Mouse (Mus musculus) lung, embryonic 15.5 days (tissue): ENCODE measurements around the gene Prkar1b. TPM values are rescaled to one million over a fixed set of nuclear protein-coding genes. Genes with fewer than 3 reads are reported as not detected.

Experiments
- ATAC-seq: fragments of 200-750 bp; cut with Nextera tagmentation; 2 replicates; pipeline ENCODE4 v1.8.0; 2017; ENCODE audit warnings: moderate number of reproducible peaks, borderline replicate concordance; ENCODE audit not compliant: low FRiP score, low TSS enrichment; ENCODE audit errors: extremely low read depth
- H3K27ac ChIP-seq: fragments of 300-500 bp; sonication (generic); 2 replicates; pipeline ENCODE4 v1.5.1; 2015; ENCODE audit warnings: moderate library complexity, mild to moderate bottlenecking, inconsistent platforms
- H3K27me3 ChIP-seq: fragments of 300-500 bp; sonication (generic); 2 replicates; pipeline ENCODE4 v1.6.1; 2015; ENCODE audit warnings: inconsistent platforms
- H3K36me3 ChIP-seq: fragments of 300-500 bp; sonication (generic); 2 replicates; pipeline ENCODE4 v1.6.1; 2015; ENCODE audit warnings: inconsistent platforms
- H3K4me1 ChIP-seq: fragments of 300-500 bp; sonication (generic); 2 replicates; pipeline ENCODE4 v1.6.1; 2015; ENCODE audit warnings: inconsistent platforms
- H3K4me2 ChIP-seq: fragments of 300-500 bp; sonication (generic); 2 replicates; pipeline ENCODE4 v1.6.1; 2015; ENCODE audit warnings: inconsistent platforms, mild to moderate bottlenecking, moderate library complexity
- H3K4me3 ChIP-seq: fragments of 300-500 bp; sonication (generic); 2 replicates; pipeline ENCODE4 v1.5.1; 2015; ENCODE audit warnings: mild to moderate bottlenecking, inconsistent platforms
- H3K9ac ChIP-seq: fragments of 300-500 bp; sonication (generic); 2 replicates; pipeline ENCODE4 v1.6.1; 2015; ENCODE audit warnings: inconsistent platforms
- H3K9me3 ChIP-seq: fragments of 300-500 bp; sonication (generic); 2 replicates; pipeline ENCODE4 v1.6.1; 2016; ENCODE audit warnings: inconsistent platforms
- WGBS: fragments of 180-500 bp; shearing (Covaris S2); methylation state at CpG from one replicate; pipeline ENCODE4 v1.1.7; 2015; 5-methylcytosine and 5-hydroxymethylcytosine counted together
- polyA plus RNA-seq: library from polyadenylated mRNA; unstranded; fragments of >200 nt; fragmentation: Nextera tagmentation; extraction: Ambion mirVana; gene quantifications from 2 replicates; pipeline ENCODE4 v1.2.1, GENCODE M21; 2015

Prkar1b gene
- polyA plus RNA-seq, 1 experiment from 2014 or later: 16.9 TPM

DNA sequence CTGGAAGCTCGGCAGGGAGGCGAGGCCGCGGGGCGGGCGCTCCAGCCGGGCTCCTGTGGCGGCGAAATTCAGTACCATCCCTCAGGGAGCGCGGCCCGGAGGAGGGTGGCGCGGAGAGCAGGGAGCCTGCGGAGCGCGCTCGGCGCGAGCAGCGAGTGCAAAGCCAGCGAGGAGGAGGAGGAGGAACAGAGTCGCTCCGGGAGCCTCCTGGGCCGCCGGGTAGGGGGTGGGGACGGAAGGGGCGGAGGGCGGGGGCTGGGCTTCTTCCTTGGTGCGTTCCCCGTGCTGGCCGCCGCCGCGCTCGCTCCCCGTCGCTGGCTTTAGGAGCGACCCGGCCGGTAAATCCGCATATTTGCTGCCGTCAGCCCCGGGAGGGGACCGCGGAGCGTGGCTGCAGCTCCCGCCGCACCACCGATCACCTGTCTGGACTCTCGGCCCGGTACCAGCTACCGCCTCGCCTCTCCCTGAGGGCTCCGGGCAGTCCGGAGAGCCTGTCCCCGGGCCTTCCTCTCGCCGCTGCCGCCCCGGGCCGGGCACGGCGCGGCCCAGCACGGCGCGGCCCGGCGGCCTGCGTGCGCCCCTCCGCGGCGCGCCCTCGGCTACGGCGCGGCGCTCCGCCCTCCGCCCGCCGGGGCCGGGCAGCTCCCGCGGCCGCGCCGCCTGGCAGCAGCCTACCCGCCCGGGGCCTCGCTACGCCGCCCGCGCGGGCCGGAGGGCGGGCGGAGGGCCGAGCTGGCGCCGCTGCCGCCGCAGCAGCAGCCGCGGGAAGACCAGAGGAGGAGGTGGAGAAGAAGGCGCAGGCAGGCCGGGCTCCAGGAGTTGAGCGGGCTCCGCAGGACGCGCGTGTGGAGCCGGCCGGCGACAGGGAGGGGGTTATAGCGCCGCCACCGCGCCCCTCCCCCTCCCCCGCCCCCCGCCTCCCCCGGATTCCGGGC is 154.7 kb downstream of the Prkar1b start:
- Histone ChIP-seq H3K27ac (peak overlapping the region; percentile 96), H3K9me3 (no peaks in the 10 kb centered on the region), H3K36me3 (no peaks in the 10 kb centered on the region), H3K4me3 (peak overlapping the region; percentile 85), H3K4me2 (peak overlapping the region; percentile 95), H3K9ac (peak overlapping the region; percentile 76), H3K27me3 (peaks cover 73% of the 10 kb centered on the region), H3K4me1 (peaks cover 79% of the 10 kb centered on the region)
- WGBS: under 1% methylated on average over 74 of the region's 127 CpGs
- peak; percentile 66 for ATAC-seq

DNA sequence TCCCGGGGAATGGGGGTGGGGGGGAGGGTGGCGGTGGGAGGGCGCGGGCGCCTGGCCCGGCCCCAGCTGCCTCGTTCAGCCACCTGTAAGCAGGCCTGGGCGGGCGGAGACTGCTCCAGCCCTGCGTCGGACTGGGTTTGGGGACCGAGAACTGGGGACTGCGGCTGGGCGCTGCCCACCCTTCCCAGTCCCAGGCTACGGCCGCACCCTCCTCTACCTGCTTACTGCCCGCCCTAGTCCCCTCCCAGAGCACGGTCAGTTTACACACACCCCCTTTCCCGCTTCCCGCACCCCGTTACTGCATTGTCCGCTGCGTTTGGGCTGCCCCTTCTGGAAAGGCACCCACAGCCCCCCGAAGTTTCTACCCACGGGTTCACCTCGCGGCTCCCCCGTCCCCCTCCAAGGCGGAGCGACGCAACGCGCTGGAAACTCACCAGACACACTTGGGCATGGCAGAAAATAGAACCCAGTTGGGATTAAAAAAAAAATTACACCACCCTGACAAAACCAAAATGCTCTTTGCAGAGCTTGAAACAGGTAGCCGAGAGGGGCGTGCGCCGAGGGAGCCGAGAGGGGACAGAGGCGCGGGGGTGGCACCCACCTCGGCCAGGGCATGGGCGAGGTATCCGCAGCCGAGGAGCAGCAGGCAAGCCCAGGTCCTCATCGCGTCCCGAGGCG is 155.6 kb downstream of the Prkar1b start:
- Histone ChIP-seq H3K4me3 (peak overlapping the region; percentile 85), H3K4me2 (peak overlapping the region; percentile 95), H3K36me3 (no peaks in the 10 kb centered on the region), H3K27ac (peak overlapping the region; percentile 96), H3K9me3 (no peaks in the 10 kb centered on the region), H3K4me1 (peaks cover 86% of the 10 kb centered on the region), H3K9ac (peak overlapping the region; percentile 76), H3K27me3 (peaks cover 65% of the 10 kb centered on the region)
- ATAC-seq: 0 out of 2 replicates have a peak, but pooled peaks have one; percentile 8
- WGBS: under 1% methylated on average over 48 of the region's 48 CpGs

DNA sequence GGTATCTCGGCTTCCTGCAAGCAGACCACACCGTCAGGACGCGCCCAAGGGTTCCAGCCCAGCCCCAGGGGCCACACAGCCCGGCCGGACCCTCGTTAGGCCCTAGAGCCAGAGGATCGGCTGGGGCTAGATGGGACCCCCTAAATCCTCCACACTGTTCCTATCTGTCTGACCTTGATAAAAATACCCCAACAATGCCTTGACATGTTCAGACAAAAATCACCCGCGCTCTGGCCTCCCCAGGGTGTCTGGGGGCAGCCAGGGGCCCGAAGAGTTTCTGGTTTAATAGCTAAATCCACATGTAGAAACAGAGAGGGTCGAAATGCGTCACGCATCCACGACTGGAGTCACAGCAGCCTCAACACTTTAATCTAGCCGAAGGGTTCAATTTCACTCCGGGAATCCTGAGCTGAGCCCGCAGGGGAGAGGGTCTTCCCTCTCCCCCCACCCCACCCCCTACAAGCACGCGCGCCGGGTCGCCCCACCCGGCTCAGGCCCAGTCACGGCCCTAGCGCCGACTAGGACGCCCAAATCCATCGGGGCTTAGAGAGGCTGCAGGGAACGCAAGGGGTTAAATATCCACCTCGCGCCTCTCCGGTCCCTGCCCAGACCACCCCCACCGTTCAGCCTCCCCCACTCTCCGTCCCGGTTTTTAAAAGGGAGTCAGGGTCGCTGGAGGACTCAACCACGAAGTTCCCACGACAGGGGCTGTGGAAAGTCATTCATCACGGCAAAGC is 156.3 kb downstream of the Prkar1b start:
- H3K27me3 ChIP-seq: peaks cover 58% of the 10 kb centered on the region
- ATAC-seq: no peak

DNA sequence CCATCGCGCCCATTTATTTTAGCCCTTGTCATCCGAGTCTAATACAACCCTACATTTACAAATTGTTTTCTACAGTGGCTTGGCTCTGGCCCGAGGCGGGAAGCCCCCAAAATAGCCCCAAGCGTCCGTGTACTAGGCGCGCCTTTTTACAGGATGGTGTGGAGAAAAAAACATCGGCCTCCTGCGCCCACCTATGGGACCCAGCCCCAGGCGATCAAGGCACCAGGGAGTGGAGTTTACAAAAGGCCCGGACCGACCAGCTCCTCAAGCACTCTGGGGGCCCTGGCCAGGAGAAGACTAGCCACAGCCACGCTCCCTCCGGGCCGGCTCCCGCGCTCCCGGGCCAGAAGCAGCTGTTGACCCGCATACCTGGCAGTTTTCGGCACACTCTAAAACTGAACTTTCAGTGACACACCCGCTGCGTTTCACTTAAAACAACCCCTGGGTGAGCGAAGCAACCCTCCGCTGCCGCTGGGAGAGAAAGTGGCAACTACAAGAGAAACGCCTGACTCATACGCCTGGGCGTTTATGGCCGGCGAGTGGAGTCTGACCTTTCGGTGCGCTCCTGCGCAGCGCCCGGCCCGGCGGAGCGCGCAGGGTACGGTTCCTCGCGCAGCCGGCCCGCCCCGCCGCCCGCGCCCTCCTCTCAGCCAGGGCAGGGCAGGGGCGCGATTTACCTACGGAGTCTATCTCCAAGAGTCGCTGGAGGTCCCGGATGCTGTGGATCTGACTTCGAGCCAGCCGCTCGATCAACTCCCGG is 157.0 kb downstream of the Prkar1b start:
- Histone ChIP-seq H3K4me2 (peak overlapping the region; percentile 95), H3K4me1 (peaks cover 86% of the 10 kb centered on the region), H3K9me3 (no peaks in the 10 kb centered on the region), H3K27me3 (peaks cover 50% of the 10 kb centered on the region), H3K36me3 (0 out of 2 replicates have a peak, but pooled peaks cover 2% of the 10 kb centered on the region), H3K9ac (peak overlapping the region; percentile 76), H3K4me3 (peak overlapping the region; percentile 85), H3K27ac (peak overlapping the region; percentile 96)
- ATAC-seq: no peak
- WGBS: 6% methylated on average over 59 of the region's 59 CpGs

More for the DNA sequence above, 156.3 kb downstream of the Prkar1b start:
- Histone ChIP-seq H3K9me3 (no peaks in the 10 kb centered on the region), H3K27ac (peak overlapping the region; percentile 96), H3K9ac (peak overlapping the region; percentile 76), H3K36me3 (no peaks in the 10 kb centered on the region), H3K4me2 (peak overlapping the region; percentile 95), H3K4me3 (peak overlapping the region; percentile 85), H3K4me1 (peaks cover 86% of the 10 kb centered on the region)
- 2% methylated on average over 40 of the region's 40 CpGs for WGBS

DNA sequence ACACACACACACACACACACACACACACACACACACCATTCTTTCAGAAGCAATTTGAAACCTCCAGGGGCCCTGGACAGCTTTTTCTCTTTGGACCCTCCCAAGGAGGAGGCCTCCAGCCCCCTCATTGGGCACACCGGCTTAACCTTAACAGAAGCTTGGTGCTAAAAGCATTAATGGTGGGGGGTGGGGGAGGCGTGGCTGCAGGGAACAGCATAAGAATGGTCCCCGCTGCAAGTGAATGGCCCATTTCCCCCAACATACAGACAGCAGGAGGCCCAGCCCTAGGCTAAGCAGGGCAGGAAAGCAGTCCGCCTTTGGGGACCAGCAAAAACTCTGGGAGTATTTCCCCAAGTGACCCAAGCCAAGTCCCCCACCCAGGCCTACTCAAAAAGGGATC is 158.1 kb downstream of the Prkar1b start:
- no peak for ATAC-seq
- Histone ChIP-seq H3K4me1 (peaks cover 78% of the 10 kb centered on the region), H3K9ac (no peak overlapping the region), H3K9me3 (no peaks in the 10 kb centered on the region), H3K4me2 (peak overlapping the region; percentile 1; the same call in 1 of the 2 replicates), H3K36me3 (peaks cover 11% of the 10 kb centered on the region; the same call in 1 of the 2 replicates), H3K27me3 (peaks cover 40% of the 10 kb centered on the region), H3K27ac (no peak overlapping the region; the same call in 1 of the 2 replicates), H3K4me3 (no peak overlapping the region)
- 53% methylated on average over 4 of the region's 4 CpGs for WGBS

DNA sequence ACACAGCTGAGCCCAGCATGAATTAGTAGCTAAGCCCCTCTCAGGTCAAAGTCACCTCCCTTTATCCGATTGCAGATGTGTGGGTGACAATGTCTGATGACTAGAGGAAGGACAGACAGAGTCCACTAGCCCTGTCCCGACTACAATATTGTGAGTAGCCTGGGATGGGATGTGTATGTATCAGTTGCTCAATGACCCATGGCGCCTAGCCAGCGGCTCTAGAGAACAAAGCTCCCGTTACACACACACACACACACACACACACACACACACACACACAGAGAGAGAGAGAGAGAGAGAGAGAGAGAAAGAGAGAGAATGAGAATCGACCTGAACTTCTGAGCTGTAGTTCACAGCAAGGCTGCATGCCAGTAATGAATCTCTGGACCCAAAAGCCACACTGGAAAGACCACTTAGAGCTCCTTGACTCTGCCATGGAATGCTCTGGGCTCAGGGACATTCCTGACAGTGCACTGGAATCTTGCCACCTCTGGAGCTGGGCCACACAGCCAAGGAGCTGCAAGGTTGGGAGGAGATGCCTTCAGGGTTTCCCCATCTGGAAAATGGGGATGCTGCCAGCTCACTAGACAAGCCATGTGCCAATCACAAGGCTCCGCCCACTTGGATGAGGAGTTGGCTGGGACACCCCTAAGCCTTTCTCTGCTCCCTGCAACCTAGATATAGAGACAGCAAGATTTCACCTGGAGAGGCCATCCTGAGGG is 159.0 kb downstream of the Prkar1b start:
- no peak overlapping the region for H3K9ac ChIP-seq
- H3K4me1 ChIP-seq: peaks cover 69% of the 10 kb centered on the region
- no peak overlapping the region; the same call in 1 of the 2 replicates for H3K27ac ChIP-seq
- no peak overlapping the region for H3K4me3 ChIP-seq
- 39% methylated on average over 7 of the region's 7 CpGs for WGBS
- H3K4me2 ChIP-seq: peak overlapping the region; percentile 16; the same call in 1 of the 2 replicates
- no peak for ATAC-seq
- peaks cover 20% of the 10 kb centered on the region for H3K36me3 ChIP-seq
- peaks cover 31% of the 10 kb centered on the region for H3K27me3 ChIP-seq
- H3K9me3 ChIP-seq: no peaks in the 10 kb centered on the region

DNA sequence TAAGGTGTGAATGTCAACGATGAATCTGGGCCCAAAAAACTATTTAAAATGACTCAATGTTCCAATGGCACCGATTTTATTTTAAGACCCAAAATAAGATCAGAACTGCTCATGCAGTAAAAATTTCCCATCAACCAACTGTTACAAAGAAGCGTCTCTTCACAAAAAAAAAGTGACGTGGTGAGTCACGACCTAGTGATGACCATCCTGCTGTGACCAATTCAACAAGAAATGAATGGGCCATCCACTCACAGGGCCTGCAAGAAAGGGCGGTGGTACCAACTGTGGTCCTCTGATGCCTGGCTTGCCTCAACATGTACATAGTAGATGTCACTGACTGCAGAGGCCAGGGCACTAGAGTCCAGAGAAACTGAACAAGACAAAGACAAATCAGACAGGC is 160.2 kb downstream of the Prkar1b start:
- WGBS: 83% methylated on average over 6 of the region's 6 CpGs
- Histone ChIP-seq H3K4me3 (no peak overlapping the region), H3K27me3 (peaks cover 31% of the 10 kb centered on the region), H3K27ac (peak overlapping the region; percentile 62; the same call in 1 of the 2 replicates), H3K36me3 (peaks cover 30% of the 10 kb centered on the region), H3K4me1 (peaks cover 67% of the 10 kb centered on the region), H3K9ac (no peak overlapping the region), H3K9me3 (no peaks in the 10 kb centered on the region), H3K4me2 (no peak overlapping the region)
- no peak for ATAC-seq

DNA sequence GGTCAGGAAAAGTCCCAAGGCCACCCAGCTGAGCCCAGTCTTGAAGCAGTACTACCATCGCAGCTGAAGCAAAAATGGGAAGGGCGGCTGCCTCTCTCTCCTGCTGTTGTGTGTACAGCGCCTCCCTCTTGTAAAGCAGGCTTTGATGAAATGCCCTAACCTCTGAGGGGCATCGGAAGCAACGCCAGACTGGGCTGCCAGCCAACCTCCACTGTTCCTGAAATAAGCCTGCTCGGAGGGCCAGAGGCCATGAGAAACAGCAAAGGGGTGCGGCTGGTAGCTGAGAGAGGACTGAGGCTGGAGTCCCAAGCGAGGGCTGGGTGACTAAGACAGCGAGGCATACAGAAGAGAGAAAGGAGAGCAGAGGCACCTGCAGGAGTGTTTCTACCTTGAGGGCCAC is 161.0 kb downstream of the Prkar1b start:
- ATAC-seq: no peak
- Histone ChIP-seq H3K4me2 (no peak overlapping the region), H3K27me3 (peaks cover 26% of the 10 kb centered on the region), H3K9me3 (no peaks in the 10 kb centered on the region), H3K9ac (no peak overlapping the region), H3K27ac (peak overlapping the region; percentile 62), H3K36me3 (peaks cover 38% of the 10 kb centered on the region), H3K4me1 (peaks cover 59% of the 10 kb centered on the region), H3K4me3 (no peak overlapping the region)
- 23% methylated on average over 9 of the region's 9 CpGs for WGBS

DNA sequence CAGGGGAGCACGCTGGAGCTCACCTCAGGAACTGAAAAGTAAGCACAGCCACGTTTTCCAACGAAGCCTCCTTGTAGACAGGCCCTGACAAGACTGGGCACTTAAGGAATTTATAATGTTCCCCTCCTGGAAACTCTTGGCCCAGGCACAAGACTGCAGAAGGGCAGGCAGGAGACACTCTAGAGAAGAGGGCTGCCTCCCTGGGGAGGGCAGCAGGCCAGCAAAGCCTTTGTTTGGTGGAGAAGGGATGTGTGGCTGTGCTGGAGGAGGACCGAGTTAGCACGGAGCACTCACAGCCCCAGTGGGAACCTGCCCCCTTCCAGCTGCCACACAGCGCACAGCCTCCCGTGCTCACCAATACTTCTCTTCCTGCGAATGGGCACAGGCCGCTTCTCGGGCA is 161.8 kb downstream of the Prkar1b start:
- Histone ChIP-seq H3K4me2 (no peak overlapping the region), H3K9ac (no peak overlapping the region), H3K27ac (peak overlapping the region; percentile 62), H3K4me1 (peaks cover 51% of the 10 kb centered on the region), H3K9me3 (no peaks in the 10 kb centered on the region), H3K27me3 (peaks cover 19% of the 10 kb centered on the region), H3K36me3 (peaks cover 46% of the 10 kb centered on the region), H3K4me3 (no peak overlapping the region)
- peak; percentile 33 for ATAC-seq
- 59% methylated on average over 10 of the region's 10 CpGs for whole genome bisulfite sequencing

DNA sequence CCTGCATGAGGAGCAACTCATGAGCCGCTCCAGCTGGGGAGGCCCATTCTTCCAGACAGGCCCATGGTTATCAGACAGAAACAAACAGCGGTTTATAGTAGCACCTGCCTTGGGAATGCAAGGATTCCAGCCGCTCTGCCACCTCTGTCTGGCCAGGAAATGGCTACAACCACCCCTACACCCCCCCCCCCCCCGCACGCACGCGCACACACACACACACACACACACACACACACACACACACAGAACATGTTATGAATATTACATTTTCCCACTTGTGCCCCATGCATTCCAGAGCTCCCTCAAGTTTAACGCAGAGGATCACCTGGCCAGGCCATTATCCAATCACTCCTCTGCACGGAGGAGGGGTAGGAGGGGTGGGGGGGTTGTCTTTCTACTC is 167.9 kb downstream of the Prkar1b start:
- peaks cover 21% of the 10 kb centered on the region for H3K4me1 ChIP-seq

More for the DNA sequence above, 167.9 kb downstream of the Prkar1b start:
- Histone ChIP-seq H3K9me3 (no peaks in the 10 kb centered on the region), H3K4me2 (no peak overlapping the region), H3K36me3 (peaks cover 54% of the 10 kb centered on the region), H3K27me3 (no peaks in the 10 kb centered on the region), H3K27ac (no peak overlapping the region), H3K9ac (no peak overlapping the region), H3K4me3 (no peak overlapping the region)
- WGBS: 78% methylated on average over 9 of the region's 9 CpGs
- no peak for ATAC-seq
